Mouse (Mus musculus) R1 (cell line): Measurements from ENCODE around the gene Gm19345.

Experiments
- DNase-seq: peaks from one replicate; pipeline ENCODE4 v3.0.0-alpha.2; 2018; ENCODE audit warnings: low read depth, low spot score

The Gm19345 gene

GRCm38 (mm10) chr7:19851858-19852570, at the start of gene Gm19345:
Gene Gm19345, plus strand, starts transcription at chr7:19852003.
- peak; percentile 90 for DNase-seq

GRCm38 (mm10) chr7:19802995-19803394, 48.8 kb upstream of the Gm19345 start:
- peak; percentile 70 for DNase-seq

GRCm38 (mm10) chr7:19806356-19806969, 45.3 kb upstream of the Gm19345 start:
- no peak for DNase-seq

GRCm38 (mm10) chr7:19809369-19809768, 42.4 kb upstream of the Gm19345 start:
- peak; percentile 69 for DNase-seq

- DNase-seq, result peak; percentile 74
Measured at GRCm38 (mm10) chr7:19811114-19811513, 40.7 kb upstream of the Gm19345 start.

- no peak for DNase-seq
Measured at GRCm38 (mm10) chr7:19813161-19813560, 38.6 kb upstream of the Gm19345 start.

- no peak for DNase-seq
Measured at GRCm38 (mm10) chr7:19813579-19814122, 38.2 kb upstream of the Gm19345 start.

GRCm38 (mm10) chr7:19815296-19816223, 36.2 kb upstream of the Gm19345 start:
- peak; percentile 98 for DNase-seq

- DNase-seq, result peak; percentile 99
Measured at GRCm38 (mm10) chr7:19816224-19816771, 35.5 kb upstream of the Gm19345 start.

GRCm38 (mm10) chr7:19817382-19818105, 34.3 kb upstream of the Gm19345 start:
- DNase-seq, result peak; percentile 90

- DNase-seq, result peak; percentile 58
Measured at GRCm38 (mm10) chr7:19818440-19818839, 33.4 kb upstream of the Gm19345 start.

- DNase-seq, result no peak
Measured at GRCm38 (mm10) chr7:19818875-19819274, 32.9 kb upstream of the Gm19345 start.

GRCm38 (mm10) chr7:19820347-19821048, 31.3 kb upstream of the Gm19345 start:
- no peak for DNase-seq

GRCm38 (mm10) chr7:19821633-19822032, 30.2 kb upstream of the Gm19345 start:
- no peak for DNase-seq

GRCm38 (mm10) chr7:19822193-19822592, 29.6 kb upstream of the Gm19345 start:
- no peak for DNase-seq

- peak; percentile 52 for DNase-seq
Measured at GRCm38 (mm10) chr7:19822604-19823058, 29.2 kb upstream of the Gm19345 start, which contains the start of gene Bcl3. Gene Bcl3, minus strand, starts transcription at chr7:19822770.

GRCm38 (mm10) chr7:19823256-19824181, 28.3 kb upstream of the Gm19345 start:
- DNase-seq, result peak; percentile 86

- DNase-seq, result peak; percentile 98
Measured at GRCm38 (mm10) chr7:19824182-19824973, 27.4 kb upstream of the Gm19345 start.
